Mouse (Mus musculus) common myeloid progenitor, adult 5-6 weeks (primary cell): ENCODE data around the gene Mrpl9. TPM values are rescaled to one million over a fixed set of nuclear protein-coding genes. Genes with fewer than 3 reads are reported as not detected.

Source experiments
- ATAC-seq: replicated peaks from 2 replicates; pipeline ENCODE4 v1.8.0; 2016; ENCODE audit warnings: low read depth, mild to moderate bottlenecking, moderate TSS enrichment, inconsistent platforms; ENCODE audit not compliant: poor library complexity, severe bottlenecking
- total RNA-seq: library from RNA; stranded (forward); fragments of 200-1000, 187-1606 nt; gene quantifications from 2 replicates; pipeline ENCODE4 v1.2.3, GENCODE M21; 2017

Gene Mrpl9
- 65.6 and 77.6 TPM in 2 replicates for total RNA-seq

GRCm38 (mm10) chr3:94442951-94443596 is at the start of gene Mrpl9:
Mrpl9 (plus strand) TSS chr3:94443318.
- peak; percentile 96 for ATAC-seq

- no peak for ATAC-seq
These were observed 46.8 kb upstream of the Mrpl9 start for GRCm38 (mm10) chr3:94396336-94396735.

- no peak for ATAC-seq
These were observed 46.3 kb upstream of the Mrpl9 start for GRCm38 (mm10) chr3:94396851-94397250.

GRCm38 (mm10) chr3:94398217-94398616 is 44.9 kb upstream of the Mrpl9 start, which contains the start of gene Lingo4:
Lingo4 (plus strand) TSS chr3:94398517.
- no peak for ATAC-seq

- peak; percentile 68 for ATAC-seq
These were observed 44.1 kb upstream of the Mrpl9 start for GRCm38 (mm10) chr3:94398943-94399481.

- no peak for ATAC-seq
These were observed 43.3 kb upstream of the Mrpl9 start for GRCm38 (mm10) chr3:94399663-94400310.

- no peak for ATAC-seq
These were observed 40.7 kb upstream of the Mrpl9 start for GRCm38 (mm10) chr3:94402451-94402850.

GRCm38 (mm10) chr3:94404366-94405054 is 38.6 kb upstream of the Mrpl9 start:
- ATAC-seq: no peak

GRCm38 (mm10) chr3:94405561-94405960 is 37.6 kb upstream of the Mrpl9 start:
- no peak for ATAC-seq

- peak; percentile 37 for ATAC-seq
These were observed 30.6 kb upstream of the Mrpl9 start for GRCm38 (mm10) chr3:94412530-94412929.

- peak; percentile 98 for ATAC-seq
These were observed 30.0 kb upstream of the Mrpl9 start, which contains the start of gene Tdrkh for GRCm38 (mm10) chr3:94413031-94413679. Tdrkh (plus strand) TSS chr3:94413273.

- ATAC-seq: peak; percentile 50; the same call in 1 of the 2 replicates
These were observed 12.1 kb upstream of the Mrpl9 start for GRCm38 (mm10) chr3:94430980-94431379.

- ATAC-seq: no peak
These were observed 8.8 kb upstream of the Mrpl9 start for GRCm38 (mm10) chr3:94434305-94434704.

GRCm38 (mm10) chr3:94436420-94436819 is 6.7 kb upstream of the Mrpl9 start:
- no peak for ATAC-seq

GRCm38 (mm10) chr3:94441182-94441581 is 1.9 kb upstream of the Mrpl9 start:
- ATAC-seq: peak; percentile 52

GRCm38 (mm10) chr3:94443597-94443964 is 463 bp downstream of the Mrpl9 start, which contains the start of gene Oaz3:
Oaz3 (minus strand) TSS chr3:94443915.
- ATAC-seq: no peak

GRCm38 (mm10) chr3:94449377-94449776 is 6.3 kb downstream of the Mrpl9 start:
- no peak for ATAC-seq

GRCm38 (mm10) chr3:94456529-94457000 is 13.4 kb downstream of the Mrpl9 start:
- peak; percentile 99 for ATAC-seq

- ATAC-seq: no peak
These were observed 13.9 kb downstream of the Mrpl9 start for GRCm38 (mm10) chr3:94457055-94457454.

GRCm38 (mm10) chr3:94459834-94460233 is 16.7 kb downstream of the Mrpl9 start:
- ATAC-seq: no peak
